In genomic region chr10:77522021-77522731, GRCm38 (mm10) we compare ENCODE assay signal across 8 mouse cellular contexts. TPM values are rescaled to one million over a fixed set of nuclear protein-coding genes. Genes with fewer than 3 reads are reported as not detected.
DNase-seq lines count a peak whose midpoint lies in the region; ATAC-seq and TF ChIP-seq lines count a peak whose summit lies in the region.

No protein-coding gene starts in this region.

- DNase-seq in B cell, adult 2 months = peak; percentile 36 to 45
- DNase-seq in CH12.LX (ENCODE audit: extremely low read depth) = peak; percentile 70
- peak; percentile 27 for DNase-seq in forebrain, postnatal 0 days
- no peak for DNase-seq in liver, embryonic 13.5 days
- no peak for DNase-seq in gastrocnemius, adult 8-10 months (ENCODE audit: low spot score in 2 of 2)
- no peak for DNase-seq in adrenal gland, adult 2 months
- no peak for DNase-seq in cerebellum, adult 8-10 months

- TF ChIP-seq EP300 in CH12.LX (IDR thresholded peaks at IDR 0.05; ENCODE audit: low read length) = no peak

- H3K4me1 ChIP-seq in CH12.LX (ENCODE audit: control insufficient read depth in 1 of 2, insufficient read depth in 2 of 2) = peaks cover 11 to 66% of the 10 kb centered on the region in 2 experiments
- H3K4me1 ChIP-seq in forebrain, postnatal 0 days (ENCODE audit: insufficient read depth) = no peaks in the 10 kb centered on the region
- H3K4me1 ChIP-seq in liver, embryonic 13.5 days (replicated peaks) = peaks cover 30% of the 10 kb centered on the region
- peaks cover 8% of the 10 kb centered on the region; the same call in 1 of the 2 replicates for H3K4me1 ChIP-seq in olfactory bulb, adult 2 months (ENCODE audit: control insufficient read depth, insufficient read depth, low read length)

- H3K27me3 ChIP-seq in CH12.LX (replicated peaks) = no peaks in the 10 kb centered on the region
- H3K27me3 ChIP-seq in forebrain, postnatal 0 days (ENCODE audit: insufficient read depth, low read length) = no peaks in the 10 kb centered on the region
- peaks cover 21% of the 10 kb centered on the region for H3K27me3 ChIP-seq in liver, embryonic 13.5 days

- peaks cover 3% of the 10 kb centered on the region for H3K9me3 ChIP-seq in CH12.LX (replicated peaks; ENCODE audit: low read length)
- H3K9me3 ChIP-seq in forebrain, postnatal 0 days (ENCODE audit: low read length) = no peaks in the 10 kb centered on the region
- H3K9me3 ChIP-seq in liver, embryonic 13.5 days (replicated peaks) = no peaks in the 10 kb centered on the region

- in situ Hi-C loops in CH12.LX (cut with MboI; ENCODE audit: low pct_ligation_motif_present, low pct_unique_long_range_greater_than_20kb, low sequenced_read_pairs) = no loop called here

- TF ChIP-seq RAD21 in CH12.LX (IDR thresholded peaks at IDR 0.05; ENCODE audit: low read depth, low read length) = no peak

- no peaks in the 10 kb centered on the region for H3K79me2 ChIP-seq in CH12.LX (replicated peaks; ENCODE audit: control insufficient read depth, extremely low read depth, insufficient read depth, poor library complexity, severe bottlenecking)

- H3K9ac ChIP-seq in CH12.LX (ENCODE audit: insufficient read depth, low read depth) = 0 out of 2 replicates have a peak overlapping the region, but pooled peaks have one; percentile 20
- H3K9ac ChIP-seq in forebrain, postnatal 0 days = peak overlapping the region; percentile 44
- no peak overlapping the region for H3K9ac ChIP-seq in liver, embryonic 13.5 days

- peak; percentile 38 for ATAC-seq in forebrain, postnatal 0 days
- ATAC-seq in liver, embryonic 13.5 days (ENCODE audit: low read depth) = no peak

- TF ChIP-seq POLR2A in CH12.LX (IDR thresholded peaks at IDR 0.05; ENCODE audit: low read depth, low read length) = no peak; the same call in 1 of the 2 replicates
- TF ChIP-seq POLR2A in olfactory bulb, adult 2 months (IDR thresholded peaks at IDR 0.05; ENCODE audit: insufficient read depth, low read depth, low read length) = no peak

- H3K4me2 ChIP-seq in CH12.LX (ENCODE audit: insufficient read depth, low read depth, poor library complexity, severe bottlenecking) = peak overlapping the region; percentile 46; the same call in 1 of the 2 replicates
- peak overlapping the region; percentile 53 for H3K4me2 ChIP-seq in forebrain, postnatal 0 days (ENCODE audit: low read depth)
- peak overlapping the region; percentile 51 for H3K4me2 ChIP-seq in liver, embryonic 13.5 days

- dilution Hi-C loops in CH12.LX (cut with MboI; ENCODE audit: extremely low pct_ligation_motif_present, extremely low pct_unique_long_range_greater_than_20kb, low sequenced_read_pairs) = no loop called here

- H3K27ac ChIP-seq in CH12.LX (ENCODE audit: insufficient read depth, low read depth) = peak overlapping the region; percentile 7; the same call in 1 of the 2 replicates
- H3K27ac ChIP-seq in forebrain, postnatal 0 days (ENCODE audit: low read depth, low read length) = no peak overlapping the region
- H3K27ac ChIP-seq in liver, embryonic 13.5 days = no peak overlapping the region; the same call in 1 of the 2 replicates
- no peak overlapping the region for H3K27ac ChIP-seq in olfactory bulb, adult 2 months (ENCODE audit: insufficient read depth, low read depth, low read length)

- WGBS in forebrain, postnatal 0 days = 13% methylated on average over 18 of the region's 18 CpGs
- WGBS in liver, embryonic 13.5 days (ENCODE audit: insufficient replicate concordance) = 9% methylated on average over 18 of the region's 18 CpGs
- 17% methylated on average over 18 of the region's 18 CpGs for WGBS in olfactory bulb, adult 2 months

- TF ChIP-seq CTCF in CH12.LX (conservative IDR thresholded peaks at IDR 0.05 in 1 of 2, IDR thresholded peaks at IDR 0.05 in 1 of 2; ENCODE audit: low read depth in 2 of 2, low read length in 2 of 2) = no peak
- no peak for TF ChIP-seq CTCF in forebrain, postnatal 0 days (IDR thresholded peaks at IDR 0.05; ENCODE audit: low read depth)
- TF ChIP-seq CTCF in olfactory bulb, adult 2 months (IDR thresholded peaks at IDR 0.05; ENCODE audit: insufficient read depth, low read depth, low read length) = no peak

- H3K36me3 ChIP-seq in CH12.LX (replicated peaks in 1 of 2; ENCODE audit: control insufficient read depth in 1 of 2, insufficient read depth in 1 of 2, low read length in 1 of 2) = peaks cover 0 to 2% of the 10 kb centered on the region in 2 experiments
- H3K36me3 ChIP-seq in forebrain, postnatal 0 days (ENCODE audit: insufficient read depth) = no peaks in the 10 kb centered on the region
- H3K36me3 ChIP-seq in liver, embryonic 13.5 days = no peaks in the 10 kb centered on the region

- peak overlapping the region in 2 of 3 experiments; percentile 2 to 47 for H3K4me3 ChIP-seq in CH12.LX (replicated peaks in 1 of 3; ENCODE audit: low read depth in 2 of 3, low read length in 2 of 3, poor library complexity in 1 of 3)
- peak overlapping the region; percentile 35 for H3K4me3 ChIP-seq in forebrain, postnatal 0 days (ENCODE audit: low read depth, low read length)
- peak overlapping the region; percentile 25 for H3K4me3 ChIP-seq in liver, embryonic 13.5 days (replicated peaks)
- peak overlapping the region; percentile 16; the same call in 1 of the 2 replicates for H3K4me3 ChIP-seq in olfactory bulb, adult 2 months (ENCODE audit: insufficient read depth, low read depth, low read length)

TF ChIP-seq in CH12.LX, 34 proteins besides CTCF, POLR2A, EP300 and RAD21:
- TF ChIP-seq IRF4 (IDR thresholded peaks at IDR 0.05; ENCODE audit: low read depth, low read length) (no peak), ETS1 (conservative IDR thresholded peaks at IDR 0.05; ENCODE audit: low read depth, low read length) (0 out of 2 replicates have a peak, but pooled peaks have one; percentile 6)

RNA-seq across cellular contexts. Expression of gene Fam207a, which starts 6.6 kb away (rescaled TPM):
- total RNA-seq in CH12.LX (2012; rRNA removed) = 46.1 and 56.1 TPM in 2 replicates
- total RNA-seq in CH12.LX (2014; rRNA removed) = 42.4 and 43.1 TPM in 2 replicates
- polyA plus RNA-seq in CH12.LX (2012; ENCODE audit: insufficient read length, low read depth) = 65.4 and 88.6 TPM in 2 replicates
- total RNA-seq in forebrain, postnatal 0 days (2014; rRNA removed) = 42.2 and 43.2 TPM in 2 replicates
- polyA plus RNA-seq in forebrain, postnatal 0 days (2015; fragmentation: Nextera tagmentation; extraction: Ambion mirVana) = 30.4 and 34.9 TPM in 2 replicates
- 23.3 and 26.2 TPM in 2 replicates for polyA plus RNA-seq in liver, embryonic 13.5 days (2015; fragmentation: Nextera tagmentation; extraction: Ambion mirVana)
- not detected in 2 replicates for polyA plus RNA-seq in olfactory bulb, adult 2 months (2012; ENCODE audit: insufficient read depth, insufficient read length, low replicate concordance, missing spikeins)
- 1 to 10 TPM; 4.4 to 7.3 (median 5.9) TPM for total RNA-seq in gastrocnemius, adult 8-10 months (2022)
- total RNA-seq in adrenal gland, adult 2 months (2021) = 10 to 100 TPM; 17.9 to 21.0 TPM
- polyA plus RNA-seq in adrenal gland, adult 2 months (2012; rRNA removed) = 26.4 and 30.5 TPM in 2 replicates

RNA-seq across cellular contexts. Expression of gene Itgb2, which starts 7.9 kb away (rescaled TPM):
- total RNA-seq in CH12.LX (2012; rRNA removed) = 32.2 and 32.6 TPM in 2 replicates
- total RNA-seq in CH12.LX (2014; rRNA removed) = 40.2 and 40.3 TPM in 2 replicates
- polyA plus RNA-seq in CH12.LX (2012; ENCODE audit: insufficient read length, low read depth) = 52.2 and 54.1 TPM in 2 replicates
- total RNA-seq in forebrain, postnatal 0 days (2014; rRNA removed) = 0.77 and 1.1 TPM in 2 replicates
- 0.86 and 1.2 TPM in 2 replicates for polyA plus RNA-seq in forebrain, postnatal 0 days (2015; fragmentation: Nextera tagmentation; extraction: Ambion mirVana)
- 10.3 and 10.7 TPM in 2 replicates for polyA plus RNA-seq in liver, embryonic 13.5 days (2015; fragmentation: Nextera tagmentation; extraction: Ambion mirVana)
- 191 TPM in 1 of 2 replicates, not detected in the other for polyA plus RNA-seq in olfactory bulb, adult 2 months (2012; ENCODE audit: insufficient read depth, insufficient read length, low replicate concordance, missing spikeins)
- total RNA-seq in gastrocnemius, adult 8-10 months (2022) = under 1 TPM; 0.48 to 0.99 (median 0.88) TPM
- total RNA-seq in adrenal gland, adult 2 months (2021) = 1 to 10 TPM; 9.5 to 9.8 TPM
- 5.1 and 7.4 TPM in 2 replicates for polyA plus RNA-seq in adrenal gland, adult 2 months (2012; rRNA removed)

RNA-seq across cellular contexts. Expression of gene Pttg1ip, which starts 59.3 kb away (rescaled TPM):
- total RNA-seq in CH12.LX (2012; rRNA removed) (20.7 and 21.7 TPM in 2 replicates), CH12.LX (2014; rRNA removed) (24.2 and 25.3 TPM in 2 replicates)
- 18.9 and 20.3 TPM in 2 replicates for polyA plus RNA-seq in CH12.LX (2012; ENCODE audit: insufficient read length, low read depth)
- 69.6 and 98.3 TPM in 2 replicates for total RNA-seq in forebrain, postnatal 0 days (2014; rRNA removed)
- 67.1 and 74.2 TPM in 2 replicates for polyA plus RNA-seq in forebrain, postnatal 0 days (2015; fragmentation: Nextera tagmentation; extraction: Ambion mirVana)
- 64.1 and 73.2 TPM in 2 replicates for polyA plus RNA-seq in liver, embryonic 13.5 days (2015; fragmentation: Nextera tagmentation; extraction: Ambion mirVana)
- not detected in 2 replicates for polyA plus RNA-seq in olfactory bulb, adult 2 months (2012; ENCODE audit: insufficient read depth, insufficient read length, low replicate concordance, missing spikeins)
- 10 to 100 TPM; 15.4 to 30.1 (median 25.8) TPM for total RNA-seq in gastrocnemius, adult 8-10 months (2022)
- total RNA-seq in adrenal gland, adult 2 months (2021) = 100 to 1,000 TPM; 174 to 202 TPM
- polyA plus RNA-seq in adrenal gland, adult 2 months (2012; rRNA removed) = 127 and 165 TPM in 2 replicates

Comparison
In these comparisons a context has a peak if more than half of its experiments do, and no peak if none do; other contexts are left out.
1. DNase-seq: peak in B cell, adult 2 months (2 of 2), CH12.LX (single experiment) and forebrain, postnatal 0 days (single experiment); none in liver, embryonic 13.5 days (single experiment), gastrocnemius, adult 8-10 months (0 of 2), adrenal gland, adult 2 months (single experiment) and cerebellum, adult 8-10 months (single experiment).
2. Peak in every context shown above with its lines, with median percentiles within 50 percentile points of each other: H3K4me2 ChIP-seq and H3K4me3 ChIP-seq.